Mouse (Mus musculus) telencephalon, adult 2 months (tissue): ENCODE results near the gene Zfp609.
"Not testable (repeated sequence)": the region's sequence is repeated elsewhere in the genome, so short reads cannot be mapped to it uniquely, and the experiment has no call there.

ENCODE experiments used
- DNase-seq: peaks from one replicate; pipeline ENCODE4 v3.0.0-alpha.2; 2011; ENCODE audit warnings: low read depth, low spot score

Gene Zfp609

DNA sequence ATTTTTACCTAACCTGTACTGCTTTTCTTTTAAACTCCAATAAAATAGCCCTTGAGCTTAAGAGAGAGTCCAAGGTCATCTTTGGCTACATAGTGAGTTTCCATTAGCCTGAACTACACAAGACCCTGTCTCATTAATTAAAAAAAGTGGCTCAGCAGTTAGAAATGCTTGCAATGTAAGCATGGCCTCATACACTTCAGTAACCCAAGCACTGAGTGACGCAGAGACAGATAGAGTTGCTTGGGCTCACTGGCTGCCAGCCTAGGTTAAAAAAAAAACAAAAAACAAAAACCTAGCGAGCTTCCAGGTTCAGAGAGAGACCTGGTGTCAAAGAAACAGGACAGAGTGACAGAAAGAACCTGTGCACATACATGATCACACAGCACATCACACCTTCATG lies 14.5 kb downstream of the Zfp609 start:
- DNase-seq: no peak

DNA sequence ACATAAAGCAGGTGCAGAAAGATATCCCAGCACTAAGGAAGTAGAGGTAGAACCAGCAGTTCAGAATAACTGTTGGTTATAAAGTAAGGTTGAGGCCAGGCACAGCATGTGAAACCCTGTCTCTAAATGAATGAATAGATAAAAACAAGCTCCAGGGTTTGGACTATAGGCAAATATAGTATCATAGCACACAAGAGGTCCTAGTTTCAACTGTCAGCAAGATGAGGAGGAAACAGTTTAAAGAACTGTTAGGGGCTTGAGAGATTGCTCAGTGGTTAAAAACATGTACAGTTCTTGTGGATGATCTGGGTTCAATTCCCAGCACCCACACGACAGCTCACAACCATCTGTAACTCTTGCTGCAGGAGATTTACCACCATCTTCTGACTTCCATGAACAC lies 15.6 kb downstream of the Zfp609 start:
- no peak for DNase-seq

DNA sequence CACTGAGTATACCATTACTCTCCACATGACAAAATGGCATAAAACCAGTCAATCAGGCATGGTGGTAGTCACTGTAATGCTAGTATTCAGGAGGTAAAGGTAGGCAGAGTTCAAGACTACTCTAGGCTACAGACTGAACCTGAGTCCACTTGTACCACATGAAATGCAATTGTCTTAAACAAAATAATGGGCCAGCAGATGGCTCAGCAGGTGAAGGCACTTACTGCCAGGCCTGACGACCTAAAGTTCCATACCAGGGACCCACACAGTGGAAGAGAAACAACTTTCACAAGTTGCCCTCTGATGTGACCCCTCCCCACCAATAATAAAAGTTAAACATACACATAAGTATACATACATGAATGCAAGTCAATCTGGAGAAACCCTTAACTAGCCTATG lies 19.5 kb downstream of the Zfp609 start:
- DNase-seq: no peak

DNA sequence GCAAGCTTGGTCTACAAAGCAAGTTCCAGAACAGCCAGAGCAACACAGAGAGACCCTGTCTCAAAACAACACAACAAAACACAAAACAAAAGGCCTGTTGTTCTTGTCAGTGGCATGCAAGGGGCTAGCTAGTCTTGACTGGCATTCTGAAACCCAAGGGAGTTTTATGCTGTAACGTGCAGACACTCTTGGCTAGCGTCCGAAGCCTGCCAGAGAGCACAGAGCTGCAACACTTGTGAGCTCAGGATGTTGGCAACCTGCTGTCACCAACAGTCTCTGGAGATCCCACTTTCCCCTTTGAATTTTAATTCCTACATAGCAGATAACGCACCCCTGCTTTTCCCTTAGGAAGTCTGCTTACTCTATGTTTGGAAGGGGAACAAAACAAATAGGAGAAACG lies 20.1 kb downstream of the Zfp609 start:
- DNase-seq: no peak

DNA sequence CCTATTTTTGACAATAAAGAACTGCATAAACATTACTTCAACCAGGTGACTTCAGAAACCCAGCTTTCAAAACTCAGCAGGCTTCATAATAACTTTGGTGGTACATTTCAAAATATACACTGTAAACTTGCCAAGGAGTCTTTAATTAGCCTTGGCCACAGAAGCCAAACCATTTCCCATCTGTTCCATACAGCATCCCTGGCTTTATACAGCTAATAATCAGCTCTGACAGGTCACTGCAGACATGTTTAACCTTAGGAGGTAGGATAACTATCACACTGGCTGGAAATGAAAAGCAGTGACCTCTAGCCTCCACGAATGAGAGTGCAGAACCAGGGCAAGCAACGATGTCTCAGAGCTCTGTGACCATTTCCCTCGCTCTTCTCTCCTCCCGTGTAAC lies 27.6 kb downstream of the Zfp609 start:
- no peak for DNase-seq

DNA sequence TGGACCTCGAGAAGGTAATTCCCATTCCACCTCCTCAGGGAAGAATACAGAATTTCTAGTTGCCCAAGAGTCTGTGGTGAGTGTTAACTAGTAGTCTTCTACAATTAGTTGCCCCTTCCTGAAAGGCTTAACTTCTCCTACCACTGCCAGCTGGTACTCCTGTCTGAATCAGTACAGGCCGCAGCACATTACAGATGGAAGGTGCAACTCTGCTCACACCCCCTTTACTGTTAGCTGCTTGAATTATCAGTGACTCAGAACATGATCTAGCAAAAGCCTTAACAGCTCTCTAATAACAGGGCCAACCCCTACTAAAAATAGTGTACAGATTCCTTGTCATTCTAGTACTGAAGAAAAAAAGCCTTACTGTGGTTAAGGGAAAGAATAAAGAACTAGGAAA lies 31.7 kb downstream of the Zfp609 start:
- no peak for DNase-seq

DNA sequence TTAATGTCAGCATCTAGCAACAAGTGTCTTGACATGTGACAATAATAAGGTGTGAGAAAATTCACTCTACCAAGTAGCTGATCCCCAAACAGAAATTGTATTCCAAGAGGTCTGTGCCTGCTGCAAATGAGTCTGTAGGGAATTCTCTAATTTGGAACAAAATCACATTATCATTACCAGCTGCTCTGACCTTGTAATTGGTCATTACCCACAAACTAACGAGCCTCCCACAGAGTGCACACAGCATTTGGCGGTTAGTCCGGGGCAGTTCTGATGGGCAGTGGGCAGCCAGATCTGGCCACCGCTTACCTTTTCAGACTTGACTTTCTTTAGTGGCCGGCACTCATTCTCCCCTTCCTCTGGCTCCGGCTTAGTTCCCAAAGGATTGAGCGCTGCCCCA lies 33.1 kb downstream of the Zfp609 start:
- DNase-seq: no peak

DNA sequence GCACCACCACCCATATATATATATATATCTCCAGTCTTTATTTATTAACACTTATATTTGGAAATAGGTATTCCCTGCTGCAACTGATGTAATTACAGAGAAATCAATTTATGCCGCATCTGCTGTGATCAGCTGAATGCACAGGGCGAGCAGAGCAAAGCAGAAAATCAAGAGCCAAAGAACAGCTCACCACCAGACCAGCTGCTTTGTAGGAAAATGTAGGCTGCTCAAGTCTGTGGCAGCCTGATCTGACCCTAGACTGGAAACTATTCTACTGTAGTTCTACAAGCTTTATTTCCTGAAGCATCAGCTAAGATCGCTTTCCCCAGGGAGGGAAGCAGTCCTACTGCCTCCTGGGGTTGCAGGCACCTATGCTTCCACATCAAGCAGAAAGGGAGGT lies 33.9 kb downstream of the Zfp609 start:
- no peak for DNase-seq

DNA sequence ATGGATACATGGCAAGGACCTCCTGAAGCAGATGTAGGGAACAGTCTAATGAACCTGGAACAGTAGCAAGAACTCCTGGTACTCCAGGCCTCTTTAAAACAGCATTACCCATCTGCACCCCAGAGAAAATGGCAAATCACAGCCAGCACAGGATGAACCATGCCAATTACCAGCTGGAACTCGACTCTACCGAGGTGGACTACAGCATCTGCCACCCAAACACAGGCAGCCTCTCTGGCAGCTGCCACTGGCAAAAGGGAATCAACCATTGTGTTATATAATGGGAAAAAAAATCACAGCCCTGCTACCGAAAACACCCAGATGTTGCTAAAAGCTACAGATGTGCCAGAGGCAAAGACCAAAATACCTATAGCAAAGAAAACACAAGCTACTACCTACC lies 34.3 kb downstream of the Zfp609 start:
- no peak for DNase-seq

DNA sequence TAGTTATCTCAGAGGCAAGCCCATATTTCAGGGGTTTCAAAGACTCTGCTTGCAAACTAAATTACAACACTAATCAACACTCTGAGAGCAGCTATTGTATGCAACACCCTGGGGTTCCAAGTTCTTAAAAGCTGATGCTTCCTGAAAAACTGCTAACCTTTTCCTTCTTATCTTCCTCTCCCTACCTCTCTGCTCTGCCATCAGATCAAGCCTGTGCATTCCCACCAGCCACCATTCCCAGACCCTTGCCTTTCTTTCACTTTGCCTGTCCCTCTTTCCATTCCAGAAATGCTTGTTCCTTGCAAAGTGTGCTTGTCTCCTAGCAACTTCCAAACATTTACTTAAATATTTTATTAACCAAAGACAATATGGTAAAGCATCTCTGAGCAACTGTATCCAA lies 35.5 kb downstream of the Zfp609 start:
- no peak for DNase-seq

DNA sequence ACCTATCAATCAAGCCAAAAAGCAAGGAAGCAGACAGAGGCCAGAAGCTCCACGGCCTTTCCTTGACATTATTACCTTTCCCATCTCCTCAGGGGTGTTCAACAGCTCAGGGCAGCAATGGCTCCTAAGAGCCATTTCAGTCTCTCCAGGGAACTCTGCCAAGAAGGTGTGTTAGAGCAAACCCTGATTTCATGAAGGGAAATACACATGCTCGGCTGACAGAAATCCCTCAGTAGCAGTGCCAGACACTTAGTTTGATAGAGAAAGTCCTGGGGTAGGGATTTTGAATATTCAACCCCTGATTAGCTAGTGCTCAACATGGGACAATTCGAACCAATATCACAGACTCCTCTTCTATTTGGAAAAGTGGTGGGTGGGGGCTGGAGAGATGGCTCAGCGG lies 36.3 kb downstream of the Zfp609 start:
- no peak for DNase-seq

DNA sequence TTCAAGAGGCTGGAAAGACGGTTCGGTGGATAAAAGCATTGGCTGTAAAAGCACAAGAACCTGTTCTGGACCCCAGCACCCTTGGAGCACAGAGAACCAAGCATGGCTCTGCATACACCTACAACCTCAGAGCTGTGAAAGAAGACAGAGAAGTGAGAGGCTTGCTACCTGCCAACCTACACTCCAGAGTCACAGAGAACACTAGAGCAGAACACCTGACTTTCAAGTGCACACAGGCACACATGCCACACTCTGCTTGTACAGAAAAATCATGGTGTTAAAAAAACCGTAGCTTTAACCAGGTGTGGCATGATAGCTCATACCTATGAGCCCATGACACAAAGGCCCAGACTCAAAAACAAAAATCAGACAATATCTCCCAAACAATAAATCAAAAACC lies 37.6 kb downstream of the Zfp609 start:
- no peak for DNase-seq

DNA sequence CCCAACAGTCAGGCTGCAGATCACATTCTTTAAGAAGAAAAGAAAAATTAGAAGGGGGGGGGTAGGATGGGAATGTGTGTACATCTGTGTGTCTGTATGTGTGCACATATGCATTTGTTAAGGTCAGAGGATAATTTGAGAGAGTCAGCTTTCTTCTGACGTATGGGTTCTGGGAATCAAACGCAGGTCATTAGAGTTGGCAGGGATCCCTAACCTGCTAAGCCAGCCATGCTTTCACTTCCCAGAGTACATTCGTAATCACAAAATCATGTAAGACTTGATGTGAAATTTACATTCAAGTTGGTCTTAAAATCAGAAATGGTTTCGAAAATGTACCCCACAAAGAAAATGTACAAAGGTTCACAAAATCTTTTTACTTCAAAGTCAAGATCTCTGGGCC lies 38.8 kb downstream of the Zfp609 start:
- no peak for DNase-seq

DNA sequence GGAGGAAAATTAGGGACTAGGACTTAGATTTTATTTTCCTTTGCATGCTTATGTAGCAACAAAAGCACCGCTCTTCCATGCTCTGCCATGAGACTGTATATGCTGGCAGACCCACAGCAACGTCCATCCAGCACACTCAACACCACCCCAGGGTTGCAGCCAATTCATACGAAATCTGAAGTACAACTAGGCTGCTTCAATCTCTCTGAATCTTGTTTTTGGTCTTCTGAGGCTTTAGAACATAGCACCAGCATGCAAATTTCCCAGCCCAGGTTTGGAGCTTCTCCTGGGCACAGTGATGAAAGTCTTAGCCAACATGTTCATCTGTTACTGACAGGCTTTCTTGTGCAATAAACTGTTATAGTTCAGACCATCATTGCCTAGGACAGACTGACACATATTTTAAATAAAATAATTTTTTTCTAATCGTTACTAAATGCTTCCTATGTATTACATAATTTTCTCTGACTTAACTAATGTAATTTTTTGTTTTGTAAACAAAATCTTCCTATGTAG lies 39.5 kb downstream of the Zfp609 start:
- no peak for DNase-seq

DNA sequence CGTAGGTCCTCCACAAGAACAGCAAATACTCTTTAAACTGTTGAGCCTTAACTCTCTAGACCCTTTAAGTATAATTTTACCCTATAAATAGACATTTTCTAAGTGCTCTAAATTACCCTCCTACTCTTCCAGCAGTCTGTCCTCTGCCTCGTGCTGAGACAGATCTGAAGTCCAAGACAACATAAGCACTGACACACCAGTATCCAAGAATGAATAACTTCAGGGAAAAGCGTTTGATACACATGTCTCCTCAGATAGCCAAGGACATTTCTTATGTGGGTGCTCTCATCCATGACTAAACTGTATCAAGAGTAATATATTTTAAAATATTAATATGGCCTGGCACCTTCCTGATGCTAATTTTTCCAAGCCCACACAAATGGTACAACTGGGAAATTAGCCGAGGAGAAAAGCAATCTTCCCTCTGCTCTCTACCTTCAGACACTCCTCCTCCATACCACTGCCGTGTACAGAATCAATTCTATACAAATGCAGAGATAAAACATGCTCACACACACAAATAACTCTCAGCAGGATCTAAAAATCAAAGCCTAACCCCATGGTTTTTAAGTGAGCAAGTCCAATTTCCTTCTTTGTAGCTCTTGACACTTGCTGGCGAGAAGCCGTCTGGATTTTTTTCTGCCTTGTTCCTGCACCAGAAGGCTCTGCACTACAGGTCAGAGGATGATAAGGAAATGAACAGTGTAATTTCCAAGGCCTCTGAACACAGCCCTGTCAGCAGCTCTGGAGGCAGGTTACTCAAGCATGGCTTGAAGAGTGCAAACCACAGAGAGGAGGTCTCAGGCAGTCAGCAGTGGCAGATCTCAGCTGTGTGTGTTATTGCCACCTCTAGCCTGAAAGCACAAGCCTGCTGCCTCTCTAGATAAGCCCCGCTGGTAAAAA lies 40.2 kb downstream of the Zfp609 start:
- no peak for DNase-seq

DNA sequence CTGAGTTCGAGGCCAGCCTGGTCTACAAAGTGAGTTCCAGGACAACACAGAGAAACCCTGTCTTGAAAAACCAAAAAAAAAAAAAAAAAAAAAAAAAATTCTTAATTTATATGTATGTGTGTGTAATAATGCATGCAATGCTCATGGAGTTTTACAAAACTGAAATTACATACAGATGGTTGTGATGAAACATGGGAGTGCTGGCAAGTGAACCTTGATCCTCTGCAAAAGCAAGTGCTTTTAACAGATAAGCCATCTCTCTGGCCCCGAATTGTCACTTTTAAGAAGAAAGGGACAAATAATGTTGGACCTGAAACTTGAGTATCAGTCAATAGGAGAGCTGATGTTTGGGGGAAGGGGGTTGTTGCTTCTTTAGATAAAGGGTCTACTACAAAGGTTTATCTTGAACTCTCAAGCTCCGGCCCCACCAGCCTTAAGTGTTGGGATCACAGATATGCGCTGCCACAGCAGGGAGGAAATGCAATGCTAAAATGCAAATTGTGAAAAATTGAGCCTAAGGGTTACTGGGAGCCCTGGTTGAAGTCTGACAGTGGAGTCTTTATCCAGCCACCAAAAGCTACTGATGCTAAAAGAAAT lies 41.5 kb downstream of the Zfp609 start:
- DNase-seq: no peak

DNA sequence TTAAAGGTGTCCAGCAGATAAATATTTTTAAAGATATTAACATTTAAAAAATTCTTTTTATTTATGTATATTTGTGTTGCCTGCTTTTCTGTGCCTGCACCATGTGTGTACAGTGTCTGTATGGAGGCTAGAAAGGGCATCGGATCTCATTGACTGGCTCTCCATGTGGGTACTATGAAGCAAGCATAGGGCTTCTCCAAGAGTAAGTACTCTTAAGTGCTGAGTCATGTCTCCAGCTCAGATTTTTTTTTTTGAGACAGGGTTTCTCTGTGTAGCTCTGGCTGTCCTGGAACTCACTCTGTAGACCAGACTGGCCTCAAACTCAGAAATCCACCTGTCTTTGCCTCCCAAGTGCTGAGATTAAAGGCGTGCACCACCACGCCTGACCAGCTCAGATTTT lies 47.7 kb downstream of the Zfp609 start:
- not testable (repeated sequence) for DNase-seq

DNA sequence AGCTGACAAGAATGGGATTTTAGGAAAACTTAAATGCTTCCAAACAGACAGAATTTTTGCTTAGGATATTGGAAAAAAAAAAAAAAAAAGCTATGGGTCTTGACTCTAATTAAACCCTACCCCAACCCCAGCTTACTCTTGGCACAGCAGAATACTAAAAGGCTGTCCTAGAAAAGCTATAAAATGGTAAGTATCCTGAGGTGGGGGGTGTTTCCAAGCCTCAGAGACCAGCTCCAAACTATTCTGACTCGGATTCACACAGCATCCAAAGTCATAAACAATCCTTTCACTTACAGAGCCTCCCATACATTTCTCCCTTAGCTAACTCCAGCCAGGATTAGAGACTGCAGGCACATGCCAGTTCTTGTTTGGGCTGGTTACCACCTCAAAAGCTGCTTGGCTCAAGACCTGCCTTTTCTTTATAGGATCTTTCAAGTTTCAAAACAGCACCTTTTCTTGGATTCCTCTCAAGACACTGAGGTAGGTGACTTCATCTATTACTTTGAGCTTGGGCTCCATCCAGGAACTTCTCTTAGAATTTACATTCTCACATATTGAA lies 50.4 kb downstream of the Zfp609 start:
- no peak for DNase-seq

DNA sequence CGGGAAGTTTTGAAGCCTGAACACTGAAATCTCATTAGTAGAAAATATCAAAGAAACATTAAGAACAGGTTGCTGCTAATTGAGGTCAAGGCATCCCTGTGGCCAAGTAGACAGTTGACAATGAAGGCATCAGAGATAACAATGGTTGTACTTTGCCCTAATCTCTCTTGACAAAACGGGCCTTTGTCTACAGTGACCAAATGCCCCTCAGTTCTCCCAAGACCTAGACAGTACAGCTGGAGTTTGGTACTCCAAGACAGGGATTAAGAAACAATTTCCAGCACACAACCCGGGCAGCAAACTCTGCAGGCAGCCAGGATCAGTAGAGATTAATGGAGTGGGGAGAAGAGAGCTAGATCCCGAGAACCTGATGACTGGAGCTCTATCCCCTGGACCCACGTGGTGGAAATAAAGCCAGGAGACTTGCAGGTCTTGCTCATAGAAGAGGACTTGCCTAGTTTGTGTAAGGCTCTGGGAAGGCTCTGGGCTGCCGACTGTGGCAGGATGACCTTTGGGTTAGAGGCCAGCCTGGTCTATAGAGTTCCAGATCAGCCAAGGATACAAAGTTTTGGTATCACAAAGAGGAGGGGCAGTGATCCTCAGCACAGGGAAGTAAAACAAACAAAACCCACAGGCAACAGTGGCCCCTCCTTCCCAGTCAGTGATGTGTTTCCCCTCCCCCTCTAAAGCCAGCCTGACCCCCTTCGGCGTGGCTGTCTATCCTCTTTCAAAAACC lies 51.1 kb downstream of the Zfp609 start:
- DNase-seq: no peak

DNA sequence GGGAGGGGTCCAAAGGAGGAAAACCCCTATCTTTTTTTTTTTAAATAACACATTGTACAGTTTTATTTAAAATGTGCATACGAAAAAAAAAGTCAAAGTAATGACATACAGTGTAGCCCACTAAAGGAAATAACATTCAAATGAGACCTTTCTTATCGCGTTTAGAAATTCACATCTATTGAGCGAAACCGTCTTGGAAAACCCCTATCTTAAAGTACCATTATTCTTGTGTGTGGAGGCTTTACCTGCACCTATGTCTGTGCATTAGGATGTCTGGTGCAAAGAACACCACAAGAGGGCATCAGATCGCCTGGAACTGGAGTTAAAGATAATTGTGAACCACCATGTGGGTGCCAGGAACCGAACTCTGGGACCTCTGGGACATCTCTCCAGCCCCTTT lies 53.6 kb downstream of the Zfp609 start:
- DNase-seq: no peak

DNA sequence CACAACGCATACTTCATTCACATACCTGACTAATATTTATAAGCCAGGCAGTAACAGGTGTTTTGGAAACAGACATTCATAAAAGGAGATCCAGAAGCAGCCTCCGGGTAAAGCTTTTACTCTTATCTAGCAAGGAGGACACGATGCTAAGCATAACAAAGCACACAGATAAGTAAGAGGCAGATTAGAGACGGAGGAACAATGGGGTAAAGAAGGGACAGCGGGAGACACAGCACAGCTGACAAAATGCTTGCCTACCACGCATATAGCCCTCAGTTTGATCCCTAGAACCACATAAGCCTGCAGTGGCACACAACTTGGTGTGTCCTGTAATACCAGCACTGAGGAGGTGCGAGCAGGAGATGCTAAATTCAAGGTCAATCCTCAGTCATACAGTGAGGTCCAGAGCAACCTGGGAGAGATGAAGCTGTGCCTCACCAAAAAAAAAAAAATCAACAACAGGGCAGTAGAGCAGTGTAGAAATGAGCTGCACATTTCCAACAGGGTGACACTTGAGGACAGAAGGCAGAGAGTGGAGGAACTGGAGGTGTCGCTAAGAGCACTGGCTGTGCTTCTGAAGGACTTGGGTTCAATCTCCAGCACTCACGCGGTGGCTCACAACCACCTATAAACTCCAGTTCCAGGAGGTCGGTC lies 56.2 kb downstream of the Zfp609 start:
- no peak for DNase-seq

DNA sequence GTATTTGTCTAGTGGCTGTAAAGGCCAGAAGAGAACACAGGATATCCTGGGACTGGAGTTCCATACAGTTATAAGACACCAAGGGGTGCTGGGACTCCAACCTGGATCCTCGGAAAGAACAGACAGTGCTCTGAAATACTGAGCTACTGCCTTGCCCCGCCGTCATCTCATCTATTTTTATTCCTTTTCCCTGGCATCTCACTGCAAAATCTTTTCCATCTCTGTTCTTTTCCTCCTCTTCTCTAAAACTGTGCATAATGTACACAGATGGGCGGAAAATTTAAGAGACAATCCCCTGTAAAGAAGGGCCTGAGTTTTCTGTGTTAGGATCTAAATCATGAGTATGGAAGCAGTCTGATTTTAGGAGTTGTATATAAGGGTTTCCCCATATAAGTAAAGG lies 64.6 kb downstream of the Zfp609 start:
- no peak for DNase-seq
